Mouse (Mus musculus) G1E (cell line): Measurements from ENCODE around the gene Wfdc3.

Experiments used
- CTCF ChIP-seq: IDR thresholded peaks from 2 replicates; pipeline ENCODE4 v1.5.1; 2012; ENCODE audit warnings: low read depth, low read length, inconsistent platforms, mixed read lengths
- GATA1 ChIP-seq: IDR thresholded peaks from 2 replicates; pipeline ENCODE4 v1.6.1; 2012; ENCODE audit warnings: borderline replicate concordance, low read length, inconsistent platforms, mixed read lengths
- GATA2 ChIP-seq: IDR thresholded peaks from 2 replicates; pipeline ENCODE4 v1.6.1; 2012; ENCODE audit warnings: low read depth, low read length, inconsistent platforms, borderline replicate concordance
- POLR2AphosphoS5 ChIP-seq: IDR thresholded peaks from 2 replicates; pipeline ENCODE4 v1.6.1; 2012; ENCODE audit warnings: low read depth, low read length, inconsistent platforms; ENCODE audit not compliant: insufficient replicate concordance
- TAL1 ChIP-seq: conservative IDR thresholded peaks from 2 replicates; pipeline ENCODE4 v1.6.1; 2012; ENCODE audit warnings: low read depth, low read length, inconsistent platforms, mixed read lengths

GRCm38 (mm10) chr2:164745843-164746479, at the start of gene Wfdc3, which contains the start of gene Dnttip1:
- no peak for TF ChIP-seq CTCF
- no peak for TF ChIP-seq POLR2AphosphoS5
- TF ChIP-seq GATA1 = no peak
- no peak for TF ChIP-seq TAL1
- TF ChIP-seq GATA2 = no peak
